Mouse (Mus musculus) testis, adult 2 months (tissue): ENCODE measurements around the gene Stxbp5l. TPM values are rescaled to one million over a fixed set of nuclear protein-coding genes. Genes with fewer than 3 reads are reported as not detected.
A peak's percentile ranks its signal among the peaks of the same experiment; 100 is the strongest.

ENCODE experiments used
- H3K27ac ChIP-seq: fragments of 200-500 bp; 2 replicates; pipeline ENCODE4 v1.5.1; 2012; ENCODE audit warnings: low read depth, low read length; ENCODE audit not compliant: control insufficient read depth, insufficient read depth
- H3K27me3 ChIP-seq: fragments of 200-500 bp; 2 replicates; pipeline ENCODE4 v1.6.1; 2012; ENCODE audit warnings: mild to moderate bottlenecking, low read length, moderate library complexity; ENCODE audit not compliant: control insufficient read depth, insufficient read depth
- H3K36me3 ChIP-seq: fragments of 200-500 bp; 2 replicates; pipeline ENCODE4 v1.6.1; 2012; ENCODE audit warnings: mild to moderate bottlenecking, low read length; ENCODE audit not compliant: control insufficient read depth, insufficient read depth
- H3K4me1 ChIP-seq: fragments of 200-500 bp; 2 replicates; pipeline ENCODE4 v1.6.1; 2012; ENCODE audit warnings: low read length; ENCODE audit not compliant: control insufficient read depth, insufficient read depth
- H3K4me3 ChIP-seq: fragments of 200-500 bp; 2 replicates; pipeline ENCODE4 v1.5.1; 2012; ENCODE audit warnings: low read depth, mild to moderate bottlenecking, low read length, moderate library complexity, mixed read lengths; ENCODE audit not compliant: control insufficient read depth
- CTCF ChIP-seq: fragments of 200-500 bp; IDR thresholded peaks from 2 replicates; pipeline ENCODE4 v1.5.1; 2012; ENCODE audit warnings: low read depth, mild to moderate bottlenecking, inconsistent platforms, low read length, moderate library complexity; ENCODE audit not compliant: control insufficient read depth, insufficient read depth, insufficient replicate concordance
- POLR2A ChIP-seq: fragments of 200-500 bp; IDR thresholded peaks from 2 replicates; pipeline ENCODE4 v1.6.1; 2012; ENCODE audit warnings: low read depth, mild to moderate bottlenecking, inconsistent platforms, low read length, moderate library complexity; ENCODE audit not compliant: control insufficient read depth
- polyA plus RNA-seq: library from polyadenylated mRNA; depleted of rRNA; stranded (reverse); fragments of >200 nt; gene quantifications from 2 replicates; pipeline ENCODE4 v1.2.3, GENCODE M21; 2012; rRNA removed

Gene Stxbp5l
- 1.2 and 1.5 TPM in 2 replicates for polyA plus RNA-seq

GRCm38 (mm10) chr16:37384821-37385344, at the start of gene Stxbp5l:
Stxbp5l (minus strand) TSS chr16:37384962.
- Histone ChIP-seq H3K36me3 (no peaks in the 10 kb centered on the region), H3K4me1 (peaks cover 10% of the 10 kb centered on the region), H3K27ac (no peak within 1 kb of the TSS), H3K4me3 (peak within 1 kb of the TSS; percentile 92), H3K27me3 (no peaks in the 10 kb centered on the region)
- no peak for TF ChIP-seq POLR2A
- no peak for TF ChIP-seq CTCF

- Histone ChIP-seq H3K27me3 (no peaks in the 10 kb centered on the region), H3K27ac (no peak overlapping the region), H3K4me1 (no peaks in the 10 kb centered on the region), H3K36me3 (no peaks in the 10 kb centered on the region), H3K4me3 (no peak overlapping the region)
- TF ChIP-seq POLR2A (no peak), CTCF (no peak)
Measured at GRCm38 (mm10) chr16:37433418-37434204, 48.8 kb upstream of the Stxbp5l start.

GRCm38 (mm10) chr16:37425434-37425833, 40.7 kb upstream of the Stxbp5l start:
- no peak for TF ChIP-seq POLR2A
- TF ChIP-seq CTCF = no peak
- Histone ChIP-seq H3K27ac (no peak overlapping the region), H3K27me3 (no peaks in the 10 kb centered on the region), H3K36me3 (no peaks in the 10 kb centered on the region), H3K4me1 (no peaks in the 10 kb centered on the region), H3K4me3 (no peak overlapping the region)

GRCm38 (mm10) chr16:37422874-37423273, 38.1 kb upstream of the Stxbp5l start:
- Histone ChIP-seq H3K27ac (no peak overlapping the region), H3K4me1 (no peaks in the 10 kb centered on the region), H3K36me3 (no peaks in the 10 kb centered on the region), H3K27me3 (no peaks in the 10 kb centered on the region), H3K4me3 (peak overlapping the region; percentile 58)
- TF ChIP-seq CTCF = no peak
- TF ChIP-seq POLR2A = no peak

GRCm38 (mm10) chr16:37421851-37422250, 37.1 kb upstream of the Stxbp5l start:
- no peaks in the 10 kb centered on the region for H3K36me3 ChIP-seq
- TF ChIP-seq POLR2A = no peak
- no peak for TF ChIP-seq CTCF
- H3K27ac ChIP-seq = no peak overlapping the region
- H3K4me1 ChIP-seq = no peaks in the 10 kb centered on the region
- no peak overlapping the region for H3K4me3 ChIP-seq
- no peaks in the 10 kb centered on the region for H3K27me3 ChIP-seq

GRCm38 (mm10) chr16:37420512-37420911, 35.8 kb upstream of the Stxbp5l start:
- no peak overlapping the region for H3K27ac ChIP-seq
- no peaks in the 10 kb centered on the region for H3K27me3 ChIP-seq
- H3K36me3 ChIP-seq = no peaks in the 10 kb centered on the region
- TF ChIP-seq POLR2A = no peak
- TF ChIP-seq CTCF = no peak
- H3K4me3 ChIP-seq = no peak overlapping the region
- H3K4me1 ChIP-seq = no peaks in the 10 kb centered on the region

GRCm38 (mm10) chr16:37405536-37405935, 20.8 kb upstream of the Stxbp5l start:
- Histone ChIP-seq H3K27ac (no peak overlapping the region), H3K27me3 (no peaks in the 10 kb centered on the region), H3K36me3 (no peaks in the 10 kb centered on the region), H3K4me1 (no peaks in the 10 kb centered on the region), H3K4me3 (no peak overlapping the region)
- TF ChIP-seq CTCF = no peak
- TF ChIP-seq POLR2A = no peak
